Mouse (Mus musculus): ENCODE measurements around the gene Gm5108. TPM values are rescaled to one million over a fixed set of nuclear protein-coding genes. Genes with fewer than 3 reads are reported as not detected.

Gm5108 gene
- total RNA-seq, 2 experiments from 2014 or later, result not detected

DNA sequence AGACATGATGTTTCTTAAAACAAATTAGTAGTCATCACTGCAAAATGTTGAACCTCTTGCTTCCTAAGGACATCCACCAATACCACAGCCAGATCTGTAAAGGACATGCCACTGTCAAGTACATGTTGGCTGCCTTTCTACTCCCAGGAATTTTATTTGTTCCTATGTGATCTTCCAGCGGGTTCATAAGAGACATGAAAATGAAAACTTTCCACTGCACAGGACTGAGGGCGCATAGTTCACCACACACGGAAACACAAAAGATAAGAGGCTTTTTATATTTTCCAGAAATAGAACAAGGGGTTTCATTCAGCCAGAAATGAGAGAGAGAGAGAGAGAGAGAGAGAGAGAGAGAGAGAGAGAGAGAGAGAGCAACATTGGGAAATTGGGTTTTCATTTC lies 70.1 kb downstream of the Gm5108 start:
- no peak for DNase-seq (ENCODE audit: extremely low spot score in 1 of 2, low spot score in 2 of 2)
- intact Hi-C loops (cut with DNase I), result loop anchor here (5.0 kb wide), 1 partner anchor 164 kb away; the partner anchor contains the start of gene Atp8a1

DNA sequence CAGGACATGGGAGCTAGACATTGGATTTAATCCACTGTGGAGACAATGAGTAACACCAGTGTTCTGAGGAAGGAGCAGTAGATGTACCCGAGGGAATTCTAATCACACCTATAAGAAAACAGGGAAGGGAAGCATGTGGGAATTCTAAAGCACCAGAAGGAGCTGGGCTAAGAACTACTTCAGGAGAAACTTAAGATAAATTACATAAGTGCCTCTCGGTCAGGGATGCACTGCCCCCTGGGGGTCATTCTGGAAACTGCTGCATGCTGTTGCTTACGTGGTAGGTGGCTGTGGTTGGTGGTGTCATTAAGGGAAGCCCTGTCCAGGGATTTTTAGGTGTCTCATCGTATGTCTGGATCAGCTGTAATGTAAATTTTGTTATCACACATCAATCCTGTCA lies 71.1 kb downstream of the Gm5108 start:
- intact Hi-C loops (cut with DNase I), result loop anchor here (2.0 to 5.0 kb wide), 2 partner anchors 165 to 260 kb away; partner anchors contain the start of gene Atp8a1
- DNase-seq (ENCODE audit: extremely low spot score in 1 of 2, low spot score in 2 of 2), result peak; percentile 65 to 77

DNA sequence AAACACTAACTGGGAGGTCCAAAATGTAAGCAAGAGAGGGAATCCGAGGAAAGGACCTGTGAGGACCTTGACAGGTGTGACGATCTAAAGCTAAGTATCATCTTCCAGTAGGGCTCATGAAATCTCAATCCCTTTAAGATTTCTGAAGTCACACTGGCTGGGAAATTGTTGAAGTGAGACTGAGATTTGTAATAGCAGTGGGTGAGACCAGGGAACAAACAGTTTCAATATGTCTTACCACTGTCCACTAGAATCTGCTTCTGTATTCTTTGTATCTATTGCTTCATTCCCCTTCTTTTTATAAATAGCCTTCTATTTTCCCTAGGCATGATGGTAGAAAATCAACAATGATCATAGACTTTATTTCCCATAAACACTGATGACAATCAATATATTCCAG lies 79.4 kb downstream of the Gm5108 start:
- intact Hi-C loops (cut with DNase I), result no loop called here

More for the DNA sequence above, 79.4 kb downstream of the Gm5108 start:
- no peak for DNase-seq (ENCODE audit: extremely low spot score in 1 of 2, low spot score in 2 of 2)

Other genes starting within 250 kb of the Gm5108 start
- gene Atp8a1, start 94.2 kb upstream of the Gm5108 start, total RNA-seq (2021), result 100 to 1,000 TPM; 145 to 152 TPM
- not detected for gene Gm21905, start 4.8 kb downstream of the Gm5108 start, total RNA-seq (2021)
- not detected for gene Grxcr1, start 90.2 kb downstream of the Gm5108 start, total RNA-seq (2021)

Data from left cerebral cortex, postnatal 10 days (tissue).